Mouse (Mus musculus) limb, embryonic 11.5 days (tissue): ENCODE results near the gene Rnf220. TPM values are rescaled to one million over a fixed set of nuclear protein-coding genes. Genes with fewer than 3 reads are reported as not detected.
A peak's percentile ranks its signal among the peaks of the same experiment; 100 is the strongest.

Experiments
- ATAC-seq: fragments of 200-750 bp; cut with Nextera tagmentation; 2 replicates; pipeline ENCODE4 v1.8.0; 2017; ENCODE audit warnings: low read depth; ENCODE audit not compliant: insufficient number of reproducible peaks, low FRiP score, low TSS enrichment
- DNase-seq: peaks from one replicate; pipeline ENCODE4 v3.0.0-alpha.2; 2015; ENCODE audit warnings: low spot score
- H3K27ac ChIP-seq: fragments of 300-500 bp; sonication (generic); replicated peaks from 2 replicates; pipeline ENCODE4 v1.5.1; 2014; ENCODE audit warnings: low read depth, mild to moderate bottlenecking, low read length
- H3K27me3 ChIP-seq: fragments of 300-500 bp; sonication (generic); 2 replicates; pipeline ENCODE4 v1.6.1; 2014; ENCODE audit warnings: mild to moderate bottlenecking, low read length, mixed read lengths; ENCODE audit not compliant: control insufficient read depth, insufficient read depth
- H3K36me3 ChIP-seq: fragments of 300-500 bp; sonication (generic); 2 replicates; pipeline ENCODE4 v1.6.1; 2014; ENCODE audit warnings: mild to moderate bottlenecking, low read length, moderate library complexity, mixed read lengths; ENCODE audit not compliant: control insufficient read depth, insufficient read depth
- H3K4me1 ChIP-seq: fragments of 300-500 bp; sonication (generic); 2 replicates; pipeline ENCODE4 v1.6.1; 2014; ENCODE audit warnings: low read length, mixed read lengths; ENCODE audit not compliant: control insufficient read depth, insufficient read depth
- H3K4me2 ChIP-seq: fragments of 300-500 bp; sonication (generic); 2 replicates; pipeline ENCODE4 v1.6.1; 2014; ENCODE audit warnings: low read depth, mild to moderate bottlenecking, moderate library complexity; ENCODE audit not compliant: severe bottlenecking
- H3K4me3 ChIP-seq: fragments of 300-500 bp; sonication (generic); 2 replicates; pipeline ENCODE4 v1.5.1; 2014; ENCODE audit warnings: low read depth, low read length
- H3K9ac ChIP-seq: fragments of 300-500 bp; sonication (generic); 2 replicates; pipeline ENCODE4 v1.6.1; 2014; ENCODE audit warnings: mild to moderate bottlenecking, low read length
- H3K9me3 ChIP-seq: fragments of 300-500 bp; sonication (generic); 2 replicates; pipeline ENCODE4 v1.6.1; 2016; ENCODE audit warnings: low read length; ENCODE audit not compliant: control insufficient read depth
- WGBS: fragments of 180-500 bp; shearing (Covaris S2); extraction: QIAGEN DNeasy Blood & Tissue Kit; methylation state at CpG from one replicate; pipeline ENCODE4 v1.1.7; 2014; 5-methylcytosine and 5-hydroxymethylcytosine counted together
- polyA plus RNA-seq: library from polyadenylated mRNA; unstranded; fragments of >200 nt; fragmentation: Nextera tagmentation; extraction: Ambion mirVana; gene quantifications from 2 replicates; pipeline ENCODE4 v1.2.1, GENCODE M21; 2014

Rnf220 gene
- polyA plus RNA-seq, 1 experiment from 2014 or later = 69.8 TPM

- no peak for ATAC-seq
- H3K4me1 ChIP-seq = peaks cover 29% of the 10 kb centered on the region
- 89% methylated on average over 7 of the region's 7 CpGs for WGBS
Measured at GRCm38 (mm10) chr4:117277687-117278086, 219.2 kb downstream of the Rnf220 start.

DNA sequence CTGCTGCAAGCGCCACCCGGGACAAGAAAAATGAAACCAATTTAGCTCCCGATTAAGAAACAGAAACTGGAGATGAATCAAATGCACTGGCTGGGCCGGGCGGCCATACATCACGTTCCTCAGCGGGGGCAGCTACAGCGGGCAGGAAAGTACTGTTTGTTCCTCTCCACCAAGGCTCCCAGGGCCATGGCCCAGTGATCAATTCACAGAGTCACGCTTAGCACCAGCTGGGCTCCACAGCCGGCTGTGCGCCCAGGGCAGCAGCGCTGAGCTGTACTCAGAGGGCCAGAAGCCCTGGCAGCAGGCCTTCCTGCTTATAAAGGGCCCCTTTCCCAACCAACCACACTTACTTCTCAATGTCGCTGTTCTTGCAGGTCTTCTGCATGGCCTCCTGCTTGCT is 219.8 kb downstream of the Rnf220 start:
- no peak for DNase-seq
- WGBS = 85% methylated on average over 13 of the region's 13 CpGs
- no peak overlapping the region for H3K4me2 ChIP-seq
- no peak overlapping the region for H3K4me3 ChIP-seq
- no peak for ATAC-seq
- H3K27ac ChIP-seq = no peak overlapping the region
- peaks cover 10% of the 10 kb centered on the region; the same call in 1 of the 2 replicates for H3K9me3 ChIP-seq
- H3K27me3 ChIP-seq = no peaks in the 10 kb centered on the region
- 0 out of 2 replicates have a peak overlapping the region, but pooled peaks have one; percentile 7 for H3K9ac ChIP-seq
- H3K4me1 ChIP-seq = peaks cover 35% of the 10 kb centered on the region
- H3K36me3 ChIP-seq = peaks cover 41% of the 10 kb centered on the region

More at GRCm38 (mm10) chr4:117277687-117278086, 219.2 kb downstream of the Rnf220 start:
- Histone ChIP-seq H3K9ac (no peak overlapping the region), H3K27ac (no peak overlapping the region), H3K9me3 (peaks cover 10% of the 10 kb centered on the region; the same call in 1 of the 2 replicates), H3K4me3 (no peak overlapping the region), H3K27me3 (no peaks in the 10 kb centered on the region), H3K36me3 (peaks cover 41% of the 10 kb centered on the region), H3K4me2 (no peak overlapping the region)
- DNase-seq = no peak

DNA sequence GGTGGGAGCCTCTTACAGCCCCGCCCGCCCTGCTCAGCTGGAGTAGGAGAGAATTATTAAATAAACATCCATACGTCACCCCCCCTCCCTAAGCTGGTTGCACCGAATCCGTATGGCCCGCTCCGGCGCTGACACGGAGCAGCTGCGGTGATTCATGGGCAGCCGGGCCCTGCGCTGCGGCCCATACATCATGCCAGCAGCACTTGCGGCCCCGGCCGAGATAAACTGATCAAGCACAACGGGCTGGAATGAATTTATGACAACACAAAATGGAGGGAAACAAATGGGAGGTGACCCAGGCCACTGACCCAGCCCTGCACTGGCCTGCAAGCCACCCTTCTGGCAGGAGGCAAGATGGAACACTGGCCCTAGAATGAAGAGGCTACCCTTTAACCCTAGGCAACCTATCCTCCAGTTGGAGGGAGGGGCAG is 220.6 kb downstream of the Rnf220 start:
- no peak for ATAC-seq
- H3K4me3 ChIP-seq = no peak overlapping the region

DNA sequence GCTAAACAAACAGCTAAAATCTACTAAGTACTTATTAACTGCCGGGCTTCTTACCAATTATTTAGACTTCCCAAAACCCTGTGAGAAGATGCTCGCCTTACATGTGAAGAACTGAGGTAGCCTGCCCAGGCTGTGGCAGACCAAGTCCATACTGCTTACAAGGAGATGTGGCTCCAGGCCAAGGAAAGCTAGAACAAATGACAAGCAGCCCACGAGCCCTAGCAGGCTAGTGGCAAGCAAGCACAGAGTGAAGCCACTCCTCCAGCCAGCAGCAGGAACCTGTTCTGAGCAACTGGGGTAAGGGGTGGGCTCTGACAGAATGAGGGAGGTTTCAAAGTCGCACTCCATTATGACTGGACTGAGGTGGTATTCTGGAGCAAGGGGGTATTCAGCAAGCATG is 222.1 kb downstream of the Rnf220 start:
- Histone ChIP-seq H3K9me3 (peaks cover 10% of the 10 kb centered on the region; the same call in 1 of the 2 replicates), H3K27ac (no peak overlapping the region), H3K4me2 (no peak overlapping the region), H3K36me3 (peaks cover 44% of the 10 kb centered on the region), H3K4me1 (peaks cover 31% of the 10 kb centered on the region), H3K27me3 (no peaks in the 10 kb centered on the region), H3K9ac (no peak overlapping the region), H3K4me3 (no peak overlapping the region)
- WGBS = 90% methylated on average over 4 of the region's 4 CpGs
- DNase-seq (no peak), ATAC-seq (no peak)

More for the DNA sequence above, 220.6 kb downstream of the Rnf220 start:
- WGBS = 69% methylated on average over 17 of the region's 17 CpGs
- Histone ChIP-seq H3K27ac (no peak overlapping the region), H3K27me3 (no peaks in the 10 kb centered on the region), H3K4me1 (peaks cover 37% of the 10 kb centered on the region), H3K9me3 (peaks cover 10% of the 10 kb centered on the region; the same call in 1 of the 2 replicates), H3K4me2 (no peak overlapping the region), H3K9ac (no peak overlapping the region), H3K36me3 (peaks cover 42% of the 10 kb centered on the region)
- no peak for DNase-seq

DNA sequence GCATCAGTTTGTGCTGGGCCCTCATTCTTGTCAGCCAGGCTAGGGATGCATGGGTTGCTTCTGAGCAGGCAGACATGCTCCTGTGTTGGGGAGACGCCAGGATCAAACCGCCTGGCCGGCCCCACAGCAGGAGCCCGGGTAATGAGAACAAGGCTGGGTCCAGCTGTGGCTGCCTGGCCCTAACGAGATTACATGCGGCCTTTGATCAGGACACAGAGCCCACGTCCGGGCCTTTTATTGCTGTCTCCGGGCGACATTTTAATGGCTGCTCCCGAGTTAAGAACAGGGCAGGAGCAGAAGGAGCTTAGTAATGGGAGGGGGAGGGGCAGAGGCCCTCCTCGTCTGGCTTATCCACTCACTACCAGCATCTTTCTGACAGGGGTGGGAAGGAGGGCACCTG is 224.4 kb downstream of the Rnf220 start:
- peak overlapping the region; percentile 54; the same call in 1 of the 2 replicates for H3K27ac ChIP-seq
- H3K4me1 ChIP-seq = peaks cover 29% of the 10 kb centered on the region
- no peak overlapping the region for H3K4me3 ChIP-seq
- peak; percentile 40; the same call in 1 of the 2 replicates for ATAC-seq
- peaks cover 10% of the 10 kb centered on the region; the same call in 1 of the 2 replicates for H3K9me3 ChIP-seq
- WGBS = 2% methylated on average over 12 of the region's 12 CpGs
- peak; percentile 82 for DNase-seq
- no peak overlapping the region; the same call in 1 of the 2 replicates for H3K4me2 ChIP-seq
- no peak overlapping the region for H3K9ac ChIP-seq
- no peaks in the 10 kb centered on the region for H3K27me3 ChIP-seq
- peaks cover 39% of the 10 kb centered on the region for H3K36me3 ChIP-seq

- 10% methylated on average over 6 of the region's 6 CpGs for WGBS
- H3K4me3 ChIP-seq = no peak overlapping the region
- H3K4me2 ChIP-seq = no peak overlapping the region
- no peaks in the 10 kb centered on the region for H3K27me3 ChIP-seq
- DNase-seq (peak; percentile 90), ATAC-seq (no peak; the same call in 1 of the 2 replicates)
- H3K36me3 ChIP-seq = peaks cover 17% of the 10 kb centered on the region
- peaks cover 26% of the 10 kb centered on the region for H3K4me1 ChIP-seq
- no peak overlapping the region for H3K27ac ChIP-seq
- H3K9me3 ChIP-seq = peaks cover 10% of the 10 kb centered on the region; the same call in 1 of the 2 replicates
- no peak overlapping the region for H3K9ac ChIP-seq
Measured at GRCm38 (mm10) chr4:117270278-117270677, 226.6 kb downstream of the Rnf220 start.

DNA sequence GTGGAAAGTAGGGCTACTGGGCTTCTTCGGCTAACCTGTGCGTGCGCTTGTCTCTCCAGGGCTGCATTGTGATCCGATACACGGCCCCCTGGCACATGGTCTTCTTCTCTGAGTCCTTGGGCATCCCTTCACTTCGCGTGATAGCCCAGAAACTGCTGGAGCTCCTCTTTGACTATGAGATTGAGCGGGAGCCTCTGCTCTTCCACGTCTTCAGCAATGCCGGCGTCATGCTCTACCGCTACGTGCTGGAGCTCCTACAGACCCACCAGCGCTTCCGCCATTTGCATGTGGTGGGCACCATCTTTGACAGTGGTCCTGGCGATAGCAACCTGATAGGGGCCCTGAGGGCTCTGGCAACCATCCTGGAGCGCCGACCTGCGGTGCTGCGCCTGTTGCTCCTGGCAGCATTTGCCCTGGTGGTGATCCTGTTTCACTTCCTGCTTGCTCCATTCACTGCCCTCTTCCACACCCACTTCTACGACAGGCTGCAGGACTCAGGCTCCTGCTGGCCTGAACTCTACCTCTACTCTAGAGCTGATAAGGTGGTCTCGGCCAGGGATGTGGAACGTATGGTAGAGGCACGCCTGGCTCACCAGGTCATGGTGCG is 228.9 kb downstream of the Rnf220 start:
- H3K36me3 ChIP-seq = peaks cover 3% of the 10 kb centered on the region
- H3K27ac ChIP-seq = no peak overlapping the region
- no peak overlapping the region for H3K4me2 ChIP-seq
- WGBS = 85% methylated on average over 25 of the region's 25 CpGs
- H3K27me3 ChIP-seq = no peaks in the 10 kb centered on the region
- ATAC-seq (no peak), DNase-seq (no peak)
- H3K4me3 ChIP-seq = no peak overlapping the region
- H3K9ac ChIP-seq = no peak overlapping the region
- no peaks in the 10 kb centered on the region for H3K9me3 ChIP-seq
- H3K4me1 ChIP-seq = peaks cover 21% of the 10 kb centered on the region

DNA sequence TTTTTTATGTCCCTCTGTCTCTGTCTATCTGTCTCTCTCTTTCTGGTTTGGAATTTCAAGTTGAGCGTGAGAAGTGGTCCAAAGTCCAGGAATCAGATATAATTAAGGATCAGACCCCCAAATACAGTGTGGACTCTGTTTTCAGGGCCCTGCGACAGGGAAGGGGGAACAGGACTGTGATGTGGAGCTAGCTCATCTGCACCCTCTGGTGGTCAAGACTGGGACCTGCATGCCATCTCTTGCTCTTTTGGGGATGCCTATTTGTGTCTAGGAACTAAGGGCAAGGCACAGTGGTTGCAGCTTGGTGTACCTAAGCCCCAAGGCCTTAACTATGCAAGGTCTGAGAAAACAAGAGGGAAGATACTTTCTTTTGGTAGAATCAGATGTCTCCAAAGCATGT is 229.6 kb downstream of the Rnf220 start:
- H3K27me3 ChIP-seq = no peaks in the 10 kb centered on the region
- 12% methylated on average over 2 of the region's 2 CpGs for WGBS
- peak; percentile 91 for DNase-seq
- no peak overlapping the region for H3K27ac ChIP-seq
- no peak overlapping the region for H3K4me2 ChIP-seq
- H3K4me1 ChIP-seq = peaks cover 15% of the 10 kb centered on the region
- no peak overlapping the region for H3K4me3 ChIP-seq
- H3K9ac ChIP-seq = no peak overlapping the region
- no peaks in the 10 kb centered on the region for H3K9me3 ChIP-seq
- peaks cover 3% of the 10 kb centered on the region; the same call in 1 of the 2 replicates for H3K36me3 ChIP-seq
- ATAC-seq = 0 out of 2 replicates have a peak, but pooled peaks have one; percentile 15
